Mouse (Mus musculus): Measurements from ENCODE around the gene Herpud1.

DNA sequence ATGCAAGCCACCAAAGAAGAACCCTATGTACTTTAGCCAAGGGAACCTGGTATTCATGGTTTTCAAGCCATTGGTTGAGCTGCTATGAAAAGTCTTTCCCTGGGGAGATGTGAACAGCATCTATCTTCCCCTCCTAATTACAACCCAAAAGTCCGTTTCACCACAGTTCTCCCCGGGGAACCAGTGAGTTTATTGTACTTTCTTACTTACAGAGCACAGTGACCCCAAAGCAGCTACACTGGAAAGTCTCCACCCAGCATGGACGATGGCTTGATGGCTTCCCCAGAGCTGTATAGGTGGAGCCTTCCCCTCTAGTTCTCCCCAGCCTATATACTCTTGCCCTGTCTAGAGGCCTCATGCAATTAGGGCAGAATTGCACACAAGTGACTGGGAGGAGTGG, 46.0 kb downstream of the Herpud1 start:
- no peak for TF ChIP-seq POLR2A (IDR thresholded peaks at IDR 0.05; ENCODE audit: insufficient read depth, low read depth, low read length)
- no peak for TF ChIP-seq CTCF (IDR thresholded peaks at IDR 0.05)
- no peak for TF ChIP-seq EP300 (IDR thresholded peaks at IDR 0.05; ENCODE audit: insufficient read depth, low read depth, low read length)
